Comparison of ENCODE assay signal across 8 mouse cellular contexts in the genomic region with DNA sequence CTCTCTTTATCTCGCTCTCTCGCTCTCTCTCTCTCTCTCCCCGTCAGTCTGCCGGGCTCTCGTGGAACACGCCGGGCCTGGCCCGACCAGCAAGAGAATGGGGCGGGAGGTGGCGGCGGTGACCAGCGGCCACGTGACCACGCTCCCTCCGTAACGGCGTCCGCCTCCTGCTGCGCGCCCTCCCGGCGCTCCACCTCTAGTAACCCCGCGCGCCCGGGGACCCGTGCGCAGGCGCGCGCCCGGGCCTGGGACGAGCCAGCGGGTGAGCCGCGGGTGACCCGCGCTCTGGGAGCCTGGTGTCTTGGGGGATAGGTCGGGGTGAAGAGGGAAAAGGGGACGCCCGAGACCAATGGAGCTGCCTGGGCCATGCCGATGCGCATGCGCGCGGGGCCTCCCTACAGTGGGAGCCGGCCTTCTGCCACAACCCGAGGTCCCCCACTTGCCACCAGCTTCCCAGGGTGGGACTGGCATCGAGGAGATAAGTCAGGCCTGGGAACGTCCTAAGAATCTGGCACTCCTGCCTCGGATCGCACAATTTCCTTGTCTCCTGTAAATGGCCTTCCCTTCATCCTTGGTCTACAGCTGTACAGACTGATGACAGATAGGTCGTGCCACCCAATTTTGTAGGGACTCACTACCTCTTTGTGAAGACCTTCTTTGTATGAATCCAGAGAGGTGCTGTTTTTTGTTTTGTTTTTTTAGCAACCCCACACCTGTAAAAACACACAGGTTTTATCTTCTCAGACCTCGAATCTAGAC. TPM values are rescaled to one million over a fixed set of nuclear protein-coding genes. Genes with fewer than 3 reads are reported as not detected.
DNase-seq lines count a peak whose midpoint lies in the region; ATAC-seq and TF ChIP-seq lines count a peak whose summit lies in the region.

A gene (minus strand): TSS at position 158 of the 759 bp plus-strand sequence.

- peak; percentile 64 to 89; a peak in 2 of 4 replicates for TF ChIP-seq POLR2A in MEL (IDR thresholded peaks at IDR 0.05; ENCODE audit: control insufficient read depth in 1 of 2, insufficient read depth in 1 of 2, low read depth in 1 of 2, low read length in 2 of 2, poor library complexity in 1 of 2)
- TF ChIP-seq POLR2A in cerebellum, adult 2 months (IDR thresholded peaks at IDR 0.05; ENCODE audit: borderline replicate concordance, insufficient read depth, low read length) = peak; percentile 92

- H3K27me3 ChIP-seq in MEL (ENCODE audit: control insufficient read depth in 1 of 2, insufficient read depth in 2 of 2, low read length in 2 of 2) = no peaks in the 10 kb centered on the region
- H3K27me3 ChIP-seq in cerebellum, adult 2 months (ENCODE audit: control insufficient read depth, insufficient read depth, low read length) = no peaks in the 10 kb centered on the region
- H3K27me3 ChIP-seq in forebrain, postnatal 0 days (ENCODE audit: insufficient read depth, low read length) = no peaks in the 10 kb centered on the region
- no peaks in the 10 kb centered on the region for H3K27me3 ChIP-seq in lung, embryonic 15.5 days

- TF ChIP-seq CTCF in MEL (IDR thresholded peaks at IDR 0.05 in 2 of 3, conservative IDR thresholded peaks at IDR 0.05 in 1 of 3; ENCODE audit: control insufficient read depth in 1 of 3, insufficient read depth in 1 of 3, low read depth in 2 of 3, low read length in 3 of 3, poor library complexity in 1 of 3, severe bottlenecking in 1 of 3) = no peak
- TF ChIP-seq CTCF in cerebellum, adult 2 months (IDR thresholded peaks at IDR 0.05; ENCODE audit: borderline replicate concordance, insufficient read depth, low read depth, low read length) = no peak
- TF ChIP-seq CTCF in forebrain, postnatal 0 days (IDR thresholded peaks at IDR 0.05; ENCODE audit: low read depth) = no peak

- no peak for TF ChIP-seq RAD21 in MEL (IDR thresholded peaks at IDR 0.05; ENCODE audit: low read depth, low read length)

- H3K9me3 ChIP-seq in MEL (replicated peaks; ENCODE audit: insufficient read depth, low read length) = no peaks in the 10 kb centered on the region
- no peaks in the 10 kb centered on the region for H3K9me3 ChIP-seq in forebrain, postnatal 0 days (ENCODE audit: low read length)
- no peaks in the 10 kb centered on the region for H3K9me3 ChIP-seq in lung, embryonic 15.5 days

- 3% methylated on average over 53 of the region's 54 CpGs for WGBS in cerebellum, adult 2 months
- WGBS in forebrain, postnatal 0 days = 3% methylated on average over 53 of the region's 54 CpGs
- 4% methylated on average over 50 of the region's 54 CpGs for WGBS in lung, embryonic 15.5 days

- peaks cover 0 to 23% of the 10 kb centered on the region in 2 experiments; a peak in 2 of 4 replicates for H3K36me3 ChIP-seq in MEL (ENCODE audit: control insufficient read depth in 1 of 2, insufficient read depth in 2 of 2, low read length in 2 of 2)
- H3K36me3 ChIP-seq in forebrain, postnatal 0 days (ENCODE audit: insufficient read depth) = no peaks in the 10 kb centered on the region
- no peaks in the 10 kb centered on the region for H3K36me3 ChIP-seq in lung, embryonic 15.5 days

- H3K79me2 ChIP-seq in MEL (ENCODE audit: control insufficient read depth, insufficient read depth, low read length, poor library complexity) = peaks cover 19% of the 10 kb centered on the region

- H3K4me2 ChIP-seq in forebrain, postnatal 0 days (ENCODE audit: low read depth) = peak within 1 kb of the TSS; percentile 68
- H3K4me2 ChIP-seq in lung, embryonic 15.5 days = peak within 1 kb of the TSS; percentile 77

- ATAC-seq in forebrain, postnatal 0 days = peak; percentile 88
- ATAC-seq in lung, embryonic 15.5 days (ENCODE audit: borderline replicate concordance, extremely low read depth, low FRiP score, low TSS enrichment) = peak; percentile 98

- H3K9ac ChIP-seq in MEL (ENCODE audit: control insufficient read depth, low read depth, low read length, poor library complexity, severe bottlenecking) = peak within 1 kb of the TSS; percentile 95
- peak within 1 kb of the TSS; percentile 92 for H3K9ac ChIP-seq in forebrain, postnatal 0 days
- peak within 1 kb of the TSS; percentile 96 for H3K9ac ChIP-seq in lung, embryonic 15.5 days

- peak within 1 kb of the TSS; percentile 94 for H3K27ac ChIP-seq in MEL (ENCODE audit: control insufficient read depth, low read depth, low read length)
- H3K27ac ChIP-seq in cerebellum, adult 2 months (ENCODE audit: insufficient read depth, low read length) = peak within 1 kb of the TSS; percentile 87
- peak within 1 kb of the TSS; percentile 98 for H3K27ac ChIP-seq in forebrain, postnatal 0 days (ENCODE audit: low read depth, low read length)
- H3K27ac ChIP-seq in lung, embryonic 15.5 days = peak within 1 kb of the TSS; percentile 99

- H3K4me1 ChIP-seq in MEL (ENCODE audit: control insufficient read depth in 1 of 2, insufficient read depth in 2 of 2, low read length in 2 of 2) = peaks cover 8 to 11% of the 10 kb centered on the region in 2 experiments
- no peaks in the 10 kb centered on the region; the same call in 1 of the 2 replicates for H3K4me1 ChIP-seq in cerebellum, adult 2 months (ENCODE audit: control insufficient read depth, insufficient read depth, low read length)
- peaks cover 7% of the 10 kb centered on the region for H3K4me1 ChIP-seq in forebrain, postnatal 0 days (ENCODE audit: insufficient read depth)
- peaks cover 10% of the 10 kb centered on the region; the same call in 1 of the 2 replicates for H3K4me1 ChIP-seq in lung, embryonic 15.5 days

- peak in 1 of 2 experiments; percentile 53; a peak in 2 of 4 replicates for TF ChIP-seq EP300 in MEL (IDR thresholded peaks at IDR 0.05; ENCODE audit: low read depth in 1 of 2, low read length in 2 of 2)

- H3K4me3 ChIP-seq in MEL (ENCODE audit: control insufficient read depth in 1 of 2, insufficient read depth in 1 of 2, low read depth in 2 of 2, low read length in 2 of 2) = peak within 1 kb of the TSS; percentile 86 to 95
- H3K4me3 ChIP-seq in cerebellum, adult 2 months (replicated peaks; ENCODE audit: insufficient read depth, low read depth, low read length) = peak within 1 kb of the TSS; percentile 76
- peak within 1 kb of the TSS; percentile 75 for H3K4me3 ChIP-seq in forebrain, postnatal 0 days (ENCODE audit: low read depth, low read length)
- H3K4me3 ChIP-seq in lung, embryonic 15.5 days = peak within 1 kb of the TSS; percentile 89

- DNase-seq in MEL (ENCODE audit: low read depth, low spot score) = peak; percentile 90
- peak; percentile 96 to 97 for DNase-seq in cerebellum, adult 2 months
- peak; percentile 90 for DNase-seq in forebrain, postnatal 0 days
- peak; percentile 94 for DNase-seq in heart, postnatal 4 days
- peak; percentile 91 for DNase-seq in layer of hippocampus, adult 8-10 months (ENCODE audit: low spot score in 2 of 2)
- DNase-seq in ovary, adult 18-20 months (ENCODE audit: low spot score) = peak; percentile 88
- DNase-seq in thymus, postnatal 0 days (ENCODE audit: low spot score) = peak; percentile 73

TF ChIP-seq in MEL, 35 proteins besides CTCF, POLR2A, EP300 and RAD21:
- TF ChIP-seq MAX (IDR thresholded peaks at IDR 0.05; ENCODE audit: low read length) = peak; percentile 87
- peak; percentile 98 for TF ChIP-seq USF1 (IDR thresholded peaks at IDR 0.05; ENCODE audit: low read depth, low read length)
- TF ChIP-seq NRF1 (IDR thresholded peaks at IDR 0.05; ENCODE audit: insufficient read depth, low read depth, low read length, poor library complexity, severe bottlenecking) = peak; percentile 88
- TF ChIP-seq POLR2AphosphoS2 (IDR thresholded peaks at IDR 0.05; ENCODE audit: low read length) = peak; percentile 87
- no peak for TF ChIP-seq CHD2 (IDR thresholded peaks at IDR 0.05; ENCODE audit: low read length)
- TF ChIP-seq MXI1 (IDR thresholded peaks at IDR 0.05; ENCODE audit: low read depth, low read length) = peak; percentile 50; the same call in 1 of the 2 replicates
- TF ChIP-seq UBTF (IDR thresholded peaks at IDR 0.05; ENCODE audit: borderline replicate concordance, insufficient read depth, low read depth, low read length) = no peak
- TF ChIP-seq JUND (IDR thresholded peaks at IDR 0.05; ENCODE audit: low read depth, low read length) = no peak
- TF ChIP-seq BHLHE40 (IDR thresholded peaks at IDR 0.05; ENCODE audit: borderline replicate concordance, low read depth, low read length) = peak; percentile 79
- TF ChIP-seq USF2 (IDR thresholded peaks at IDR 0.05; ENCODE audit: borderline replicate concordance in 1 of 2, insufficient read depth in 1 of 2, low read depth in 1 of 2, low read length in 2 of 2) = peak in 1 of 2 experiments; percentile 84; a peak in 3 of 4 replicates
- TF ChIP-seq TCF12 (IDR thresholded peaks at IDR 0.05; ENCODE audit: low read depth, low read length) = peak; percentile 60; the same call in 1 of the 2 replicates
- no peak for TF ChIP-seq ZC3H11A (IDR thresholded peaks at IDR 0.05; ENCODE audit: low read depth, low read length)
- peak; percentile 78 for TF ChIP-seq NELFE (IDR thresholded peaks at IDR 0.05; ENCODE audit: low read depth, low read length)
- peak; percentile 7; the same call in 1 of the 2 replicates for TF ChIP-seq POLR2AphosphoS5 (IDR thresholded peaks at IDR 0.05; ENCODE audit: borderline replicate concordance, low read depth, low read length)
- TF ChIP-seq HCFC1 (IDR thresholded peaks at IDR 0.05; ENCODE audit: low read depth, low read length) = peak; percentile 61; the same call in 1 of the 2 replicates
- peak; percentile 44; the same call in 1 of the 2 replicates for TF ChIP-seq MYB (IDR thresholded peaks at IDR 0.05; ENCODE audit: low read depth, low read length)
- 0 out of 2 replicates have a peak, but pooled peaks have one; percentile 27 for TF ChIP-seq TBP (IDR thresholded peaks at IDR 0.05; ENCODE audit: low read depth, low read length)
- no peak; the same call in 1 of the 2 replicates for TF ChIP-seq ETS1 (IDR thresholded peaks at IDR 0.05; ENCODE audit: low read depth, low read length)

RNA-seq across cellular contexts. Expression of the gene that starts here (rescaled TPM):
- 5.1 and 5.4 TPM in 2 replicates for total RNA-seq in MEL (2012; rRNA removed)
- polyA plus RNA-seq in MEL (2012; ENCODE audit: insufficient read depth in 1 of 2, insufficient read length in 2 of 2, low read depth in 1 of 2, low replicate concordance in 2 of 2, missing spikeins in 1 of 2) = 100 to 1,000 TPM in 1 of 2 experiments, 1 to 10 TPM in 1; 8.2 to 116 TPM
- polyA plus RNA-seq in cerebellum, adult 2 months (2012; rRNA removed) = 18.1 and 19.6 TPM in 2 replicates
- total RNA-seq in forebrain, postnatal 0 days (2014; rRNA removed) = 14.0 and 20.2 TPM in 2 replicates
- 5.9 and 7.3 TPM in 2 replicates for polyA plus RNA-seq in forebrain, postnatal 0 days (2015; fragmentation: Nextera tagmentation; extraction: Ambion mirVana)
- total RNA-seq in heart, postnatal 4 days (2021) = 10 to 100 TPM; 19.1 to 19.2 TPM
- total RNA-seq in layer of hippocampus, adult 8-10 months (2022) = 10 to 100 TPM; 28.6 to 31.4 (median 30.4) TPM
- polyA plus RNA-seq in lung, embryonic 15.5 days (2015; fragmentation: Nextera tagmentation; extraction: Ambion mirVana) = 10.1 and 11.6 TPM in 2 replicates
- 4.8 and 4.9 TPM in 2 replicates for polyA plus RNA-seq in thymus, postnatal 0 days (2015; fragmentation: Nextera tagmentation; extraction: Ambion mirVana)

Comparison
In these comparisons a context has a peak if more than half of its experiments do, and no peak if none do; other contexts are left out.
1. Peak in every context shown above with its lines: DNase-seq, ATAC-seq, H3K4me3 ChIP-seq and H3K27ac ChIP-seq.